Mouse (Mus musculus): ENCODE measurements around the gene Itgb2.

GRCm38 (mm10) chr10:77610221-77610961 lies 80.3 kb downstream of the Itgb2 start:
- TF ChIP-seq POLR2A (IDR thresholded peaks at IDR 0.05; ENCODE audit: low read depth, low read length) (no peak), CTCF (IDR thresholded peaks at IDR 0.05; ENCODE audit: extremely low read depth, insufficient read depth, insufficient read length, insufficient replicate concordance) (no peak)

Measured in spleen, adult 2 months (tissue).